Mouse (Mus musculus): ENCODE measurements around the gene Mex3a.
A peak's percentile ranks its signal among the peaks of the same experiment; 100 is the strongest.

GRCm38 (mm10) chr3:88527565-88527964, 4.6 kb upstream of the Mex3a start:
- no peak for TF ChIP-seq E2F4 (IDR thresholded peaks at IDR 0.05; ENCODE audit: insufficient read depth)
- TF ChIP-seq POLR2A (IDR thresholded peaks at IDR 0.05; ENCODE audit: insufficient read length, low read depth): no peak
- no peak for TF ChIP-seq POLR2AphosphoS2 (IDR thresholded peaks at IDR 0.05; ENCODE audit: insufficient read length, low read depth)
- TF ChIP-seq USF1 (IDR thresholded peaks at IDR 0.05; ENCODE audit: low read depth): no peak
- no peak for TF ChIP-seq MAX (IDR thresholded peaks at IDR 0.05; ENCODE audit: low read depth)
- TF ChIP-seq MYOD1 (IDR thresholded peaks at IDR 0.05; ENCODE audit: control insufficient read depth in 1 of 3, insufficient read length in 2 of 3, low read depth in 2 of 3): peak in 2 of 3 experiments; percentile 1 to 32
- peak; percentile 14 for TF ChIP-seq TCF12 (IDR thresholded peaks at IDR 0.05; ENCODE audit: insufficient read depth, poor library complexity, severe bottlenecking)
- TF ChIP-seq TCF3 (IDR thresholded peaks at IDR 0.05; ENCODE audit: insufficient read length, low read depth): no peak
- TF ChIP-seq MYOG (IDR thresholded peaks at IDR 0.05; ENCODE audit: control insufficient read depth in 1 of 3, insufficient read depth in 1 of 3, insufficient read length in 2 of 3, low read depth in 2 of 3): peak in 2 of 3 experiments; percentile 57 to 76
- TF ChIP-seq CEBPB (IDR thresholded peaks at IDR 0.05; ENCODE audit: insufficient read depth, poor library complexity, severe bottlenecking): no peak
- TF ChIP-seq REST (IDR thresholded peaks at IDR 0.05; ENCODE audit: insufficient read depth, insufficient read length): no peak

Data from myocyte (in vitro differentiated cells).